Mouse (Mus musculus) hindbrain, embryonic 11.5 days (tissue): Measurements from ENCODE around the gene Krtap27-1. TPM values are rescaled to one million over a fixed set of nuclear protein-coding genes. Genes with fewer than 3 reads are reported as not detected.

ENCODE experiments used
- ATAC-seq: fragments of 200-750 bp; cut with Nextera tagmentation; 2 replicates; pipeline ENCODE4 v1.8.0; 2017; ENCODE audit warnings: mild to moderate bottlenecking, moderate TSS enrichment, moderate library complexity; ENCODE audit not compliant: low FRiP score
- DNase-seq: peaks from one replicate; pipeline ENCODE4 v3.0.0-alpha.2; 2015; ENCODE audit warnings: low spot score
- H3K27ac ChIP-seq: fragments of 300-500 bp; sonication (generic); 2 replicates; pipeline ENCODE4 v1.5.1; 2014; ENCODE audit warnings: mild to moderate bottlenecking, low read depth, low read length
- H3K27me3 ChIP-seq: fragments of 300-500 bp; sonication (generic); 2 replicates; pipeline ENCODE4 v1.6.1; 2014; ENCODE audit warnings: mild to moderate bottlenecking, low read length, moderate library complexity, mixed read lengths; ENCODE audit not compliant: control insufficient read depth, insufficient read depth
- H3K36me3 ChIP-seq: fragments of 300-500 bp; sonication (generic); 2 replicates; pipeline ENCODE4 v1.6.1; 2014; ENCODE audit warnings: mild to moderate bottlenecking, low read length, moderate library complexity, mixed read lengths; ENCODE audit not compliant: control insufficient read depth, insufficient read depth
- H3K4me1 ChIP-seq: fragments of 300-500 bp; sonication (generic); replicated peaks from 2 replicates; pipeline ENCODE4 v1.6.1; 2014; ENCODE audit warnings: low read length, mixed read lengths; ENCODE audit not compliant: control insufficient read depth, insufficient read depth
- H3K4me2 ChIP-seq: fragments of 300-500 bp; sonication (generic); replicated peaks from 2 replicates; pipeline ENCODE4 v1.6.1; 2014; ENCODE audit warnings: mild to moderate bottlenecking, low read depth, low read length
- H3K4me3 ChIP-seq: fragments of 300-500 bp; sonication (generic); 2 replicates; pipeline ENCODE4 v1.5.1; 2014; ENCODE audit warnings: low read depth, low read length
- H3K9ac ChIP-seq: fragments of 300-500 bp; sonication (generic); 2 replicates; pipeline ENCODE4 v1.6.1; 2014; ENCODE audit warnings: low read depth, low read length
- H3K9me3 ChIP-seq: fragments of 300-500 bp; sonication (generic); 2 replicates; pipeline ENCODE4 v1.6.1; 2016; ENCODE audit warnings: low read length; ENCODE audit not compliant: control insufficient read depth
- WGBS: fragments of 180-500 bp; shearing (Covaris S2); extraction: QIAGEN DNeasy Blood & Tissue Kit; methylation state at CpG from one replicate; pipeline ENCODE4 v1.1.7; 2014; 5-methylcytosine and 5-hydroxymethylcytosine counted together
- polyA plus RNA-seq: library from polyadenylated mRNA; unstranded; fragments of >200 nt; fragmentation: Nextera tagmentation; extraction: Ambion mirVana; gene quantifications from 2 replicates; pipeline ENCODE4 v1.2.1, GENCODE M21; 2014

The Krtap27-1 gene
- polyA plus RNA-seq = not detected in 2 replicates

- Histone ChIP-seq H3K36me3 (no peaks in the 10 kb centered on the region), H3K4me1 (no peaks in the 10 kb centered on the region), H3K27me3 (no peaks in the 10 kb centered on the region), H3K9me3 (no peaks in the 10 kb centered on the region), H3K4me3 (no peak within 1 kb of the TSS), H3K4me2 (no peak within 1 kb of the TSS), H3K9ac (no peak within 1 kb of the TSS), H3K27ac (no peak within 1 kb of the TSS)
- WGBS = 92% methylated on average over 4 of the region's 4 CpGs
- DNase-seq = no peak
- no peak for ATAC-seq
Observed at GRCm38 (mm10) chr16:88671571-88671970, at the start of gene Krtap27-1. Gene Krtap27-1 (minus strand): TSS chr16:88671671.

- ATAC-seq (no peak), DNase-seq (no peak)
- H3K27me3 ChIP-seq = no peaks in the 10 kb centered on the region
- 24% methylated on average over 1 of the region's 1 CpGs for WGBS
- no peak overlapping the region for H3K4me2 ChIP-seq
- no peaks in the 10 kb centered on the region for H3K36me3 ChIP-seq
- H3K27ac ChIP-seq = no peak overlapping the region
- H3K9me3 ChIP-seq = no peaks in the 10 kb centered on the region
- no peak overlapping the region for H3K9ac ChIP-seq
- H3K4me3 ChIP-seq = no peak overlapping the region
- H3K4me1 ChIP-seq = no peaks in the 10 kb centered on the region
Observed at GRCm38 (mm10) chr16:88720031-88720430, 48.6 kb upstream of the Krtap27-1 start.

GRCm38 (mm10) chr16:88716549-88716948 lies 45.1 kb upstream of the Krtap27-1 start:
- no peak overlapping the region for H3K9ac ChIP-seq
- no peaks in the 10 kb centered on the region for H3K9me3 ChIP-seq
- ATAC-seq (no peak), DNase-seq (no peak)
- H3K36me3 ChIP-seq = no peaks in the 10 kb centered on the region
- no peaks in the 10 kb centered on the region for H3K27me3 ChIP-seq
- H3K27ac ChIP-seq = no peak overlapping the region
- no peaks in the 10 kb centered on the region for H3K4me1 ChIP-seq
- H3K4me2 ChIP-seq = no peak overlapping the region
- no peak overlapping the region for H3K4me3 ChIP-seq

- Histone ChIP-seq H3K9ac (no peak overlapping the region), H3K36me3 (no peaks in the 10 kb centered on the region), H3K27ac (no peak overlapping the region), H3K4me2 (no peak overlapping the region), H3K4me1 (no peaks in the 10 kb centered on the region), H3K9me3 (no peaks in the 10 kb centered on the region), H3K27me3 (no peaks in the 10 kb centered on the region), H3K4me3 (no peak overlapping the region)
- DNase-seq (no peak), ATAC-seq (no peak)
- WGBS = 90% methylated on average over 6 of the region's 6 CpGs
Observed at GRCm38 (mm10) chr16:88711245-88711644, 39.8 kb upstream of the Krtap27-1 start.

GRCm38 (mm10) chr16:88710757-88711156 lies 39.3 kb upstream of the Krtap27-1 start:
- no peaks in the 10 kb centered on the region for H3K27me3 ChIP-seq
- no peak overlapping the region for H3K4me2 ChIP-seq
- H3K9ac ChIP-seq = no peak overlapping the region
- no peaks in the 10 kb centered on the region for H3K36me3 ChIP-seq
- DNase-seq (no peak), ATAC-seq (0 out of 2 replicates have a peak, but pooled peaks have one; percentile 23)
- WGBS = 75% methylated on average over 4 of the region's 4 CpGs
- no peaks in the 10 kb centered on the region for H3K4me1 ChIP-seq
- no peaks in the 10 kb centered on the region for H3K9me3 ChIP-seq
- no peak overlapping the region for H3K4me3 ChIP-seq
- no peak overlapping the region for H3K27ac ChIP-seq

- no peaks in the 10 kb centered on the region for H3K4me1 ChIP-seq
- no peak within 1 kb of the TSS for H3K9ac ChIP-seq
- H3K36me3 ChIP-seq = no peaks in the 10 kb centered on the region
- no peak for DNase-seq
- H3K27me3 ChIP-seq = no peaks in the 10 kb centered on the region
- no peak within 1 kb of the TSS for H3K27ac ChIP-seq
- H3K4me3 ChIP-seq = no peak within 1 kb of the TSS
- no peak for ATAC-seq
- no peaks in the 10 kb centered on the region for H3K9me3 ChIP-seq
- H3K4me2 ChIP-seq = no peak within 1 kb of the TSS
- 87% methylated on average over 10 of the region's 10 CpGs for WGBS
Observed at GRCm38 (mm10) chr16:88707496-88708012, 36.1 kb upstream of the Krtap27-1 start, which contains the start of gene 2310061N02Rik. Gene 2310061N02Rik (minus strand): TSS chr16:88707962.

- Histone ChIP-seq H3K4me1 (no peaks in the 10 kb centered on the region), H3K27me3 (no peaks in the 10 kb centered on the region), H3K9me3 (no peaks in the 10 kb centered on the region), H3K4me2 (no peak overlapping the region), H3K4me3 (no peak overlapping the region), H3K9ac (no peak overlapping the region), H3K36me3 (no peaks in the 10 kb centered on the region), H3K27ac (no peak overlapping the region)
- no peak for ATAC-seq
- no peak for DNase-seq
- 62% methylated on average over 4 of the region's 4 CpGs for WGBS
Observed at GRCm38 (mm10) chr16:88701072-88701864, 29.8 kb upstream of the Krtap27-1 start.

- Histone ChIP-seq H3K27me3 (no peaks in the 10 kb centered on the region), H3K27ac (no peak overlapping the region), H3K9ac (no peak overlapping the region), H3K4me2 (no peak overlapping the region), H3K36me3 (no peaks in the 10 kb centered on the region), H3K9me3 (no peaks in the 10 kb centered on the region), H3K4me1 (no peaks in the 10 kb centered on the region), H3K4me3 (no peak overlapping the region)
- DNase-seq = no peak
- WGBS = 82% methylated on average over 4 of the region's 4 CpGs
- no peak for ATAC-seq
Observed at GRCm38 (mm10) chr16:88696256-88696655, 24.8 kb upstream of the Krtap27-1 start.

GRCm38 (mm10) chr16:88681282-88681681 lies 9.8 kb upstream of the Krtap27-1 start:
- Histone ChIP-seq H3K4me1 (no peaks in the 10 kb centered on the region), H3K27me3 (no peaks in the 10 kb centered on the region), H3K36me3 (no peaks in the 10 kb centered on the region), H3K4me3 (no peak overlapping the region), H3K9ac (no peak overlapping the region), H3K27ac (no peak overlapping the region), H3K4me2 (no peak overlapping the region), H3K9me3 (no peaks in the 10 kb centered on the region)
- DNase-seq (no peak), ATAC-seq (peak; percentile 22; the same call in 1 of the 2 replicates)
- 61% methylated on average over 2 of the region's 2 CpGs for WGBS
